Mouse (Mus musculus) forelimb bud, embryonic 11.5 days (tissue): Measurements from ENCODE around the gene St3gal5.

Experiments used
- DNase-seq: peaks from one replicate; pipeline ENCODE4 v3.0.0-alpha.2; 2012; ENCODE audit warnings: low read depth, low spot score

Gene St3gal5

DNA sequence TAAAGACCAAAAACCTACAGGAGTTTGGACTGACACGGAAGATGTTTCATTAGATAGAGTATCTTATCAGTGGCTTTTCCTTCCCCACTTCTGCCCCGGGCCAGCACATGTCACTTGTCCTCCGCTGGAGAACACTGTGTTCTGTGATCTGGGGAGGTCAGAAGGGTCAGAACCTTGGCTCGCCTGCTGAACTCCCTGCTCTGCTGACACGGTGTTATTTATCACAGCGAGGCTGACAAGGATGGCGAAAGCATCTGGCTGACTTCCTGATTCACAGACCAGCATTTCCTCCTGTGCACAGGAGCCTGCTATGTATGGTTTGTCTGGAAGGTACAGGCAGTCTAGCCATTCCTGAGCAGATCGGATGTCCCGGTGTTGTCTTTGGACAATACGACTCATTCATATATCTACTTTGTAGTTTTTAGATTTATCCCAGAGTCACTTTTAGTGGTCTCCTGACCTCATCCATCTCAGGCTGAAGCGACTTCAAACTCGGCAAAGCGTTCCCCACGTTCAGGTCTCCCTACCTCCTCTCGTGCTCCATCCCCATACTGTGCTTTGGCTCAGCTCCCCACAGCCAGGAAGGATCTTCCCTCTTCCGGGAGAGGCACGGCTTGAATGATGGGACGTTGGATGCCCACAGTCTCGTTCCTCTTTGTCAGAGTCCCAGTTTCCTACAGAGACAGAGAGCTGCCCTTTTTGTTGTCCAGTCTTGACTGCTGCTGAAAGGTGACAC, 64.9 kb downstream of the St3gal5 start:
- no peak for DNase-seq

GRCm38 (mm10) chr6:72164321-72165275, 67.2 kb downstream of the St3gal5 start:
- DNase-seq, result peak; percentile 93

DNA sequence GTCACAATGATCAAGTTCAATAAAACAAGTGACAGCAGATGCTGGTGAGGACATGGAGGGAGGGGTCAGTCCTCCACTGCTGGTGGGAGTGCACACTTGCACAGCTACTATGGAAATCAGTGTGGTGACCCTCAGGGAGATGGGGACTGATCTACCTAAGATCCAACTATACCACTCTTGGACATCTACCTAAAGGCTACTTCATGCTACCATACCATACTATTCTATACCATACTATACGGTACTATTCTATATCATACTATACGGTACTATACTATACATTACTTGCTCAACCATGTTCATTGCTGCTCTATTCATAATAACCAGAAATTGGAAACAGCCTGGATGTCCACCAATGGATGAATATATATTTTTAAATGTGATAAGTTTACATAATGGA, 68.5 kb downstream of the St3gal5 start:
- no peak for DNase-seq

GRCm38 (mm10) chr6:72171391-72171790, 74.0 kb downstream of the St3gal5 start:
- DNase-seq, result no peak

DNA sequence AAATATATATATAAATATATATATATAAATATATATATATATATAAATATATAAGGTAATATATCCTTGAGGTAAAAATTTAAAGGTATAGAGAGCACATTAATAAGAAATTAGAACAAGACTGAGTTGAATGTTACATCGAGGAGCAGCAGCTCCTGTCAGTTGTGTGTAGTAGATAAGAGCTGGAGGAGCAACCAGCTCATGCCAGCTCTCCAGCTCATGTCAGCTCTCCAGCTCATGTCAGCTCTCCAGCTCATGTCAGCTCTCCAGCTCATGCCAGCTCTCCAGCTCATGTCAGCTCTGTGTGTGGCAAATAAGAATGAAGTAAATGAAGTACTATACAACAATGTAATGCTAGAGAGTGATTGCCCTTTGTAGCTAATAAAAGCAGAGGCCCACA, 76.0 kb downstream of the St3gal5 start:
- no peak for DNase-seq

DNA sequence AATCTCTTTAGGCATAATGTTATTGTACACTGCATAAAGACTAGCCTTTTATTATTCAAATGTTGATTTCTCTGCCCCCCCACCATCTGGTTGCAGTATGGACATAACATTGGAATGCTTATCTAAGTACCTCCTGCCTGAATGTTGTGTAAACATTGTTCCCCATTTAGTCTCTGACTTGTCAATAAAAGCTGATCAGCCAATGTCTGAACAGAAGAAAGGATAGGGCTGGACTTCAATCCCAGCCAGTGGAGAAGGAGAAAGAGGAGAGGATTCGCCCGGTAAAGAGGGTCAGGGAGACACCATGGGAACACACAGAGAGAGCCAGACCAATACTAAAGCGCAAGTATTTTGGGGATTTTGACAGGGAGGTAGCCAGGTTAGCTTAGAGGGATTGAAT, 78.0 kb downstream of the St3gal5 start:
- DNase-seq, result no peak

- no peak for DNase-seq
Observed at GRCm38 (mm10) chr6:72176004-72176403, 78.6 kb downstream of the St3gal5 start.

DNA sequence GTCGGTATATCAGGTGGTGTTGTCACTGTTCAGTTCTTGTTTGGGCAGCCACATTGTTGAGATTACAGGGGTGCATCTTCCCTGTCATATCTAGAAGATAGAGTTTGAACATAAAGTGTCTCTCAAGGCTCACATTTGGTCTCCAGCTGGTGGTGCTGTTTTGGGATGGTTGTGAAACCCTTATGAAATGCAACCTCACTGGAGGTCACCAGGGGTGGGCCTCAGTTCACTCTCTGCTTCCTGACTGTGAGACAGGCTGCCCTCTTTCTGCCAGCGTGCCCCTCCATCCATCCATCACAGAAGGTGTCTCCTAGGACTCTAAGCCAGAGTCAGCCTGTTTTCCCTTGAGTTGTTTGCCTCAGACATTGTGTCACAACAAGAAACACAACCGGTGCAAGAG, 80.0 kb downstream of the St3gal5 start:
- DNase-seq, result no peak

- no peak for DNase-seq
Observed at GRCm38 (mm10) chr6:72179006-72179405, 81.6 kb downstream of the St3gal5 start.

- no peak for DNase-seq
Observed at GRCm38 (mm10) chr6:72179562-72180502, 82.4 kb downstream of the St3gal5 start.

DNA sequence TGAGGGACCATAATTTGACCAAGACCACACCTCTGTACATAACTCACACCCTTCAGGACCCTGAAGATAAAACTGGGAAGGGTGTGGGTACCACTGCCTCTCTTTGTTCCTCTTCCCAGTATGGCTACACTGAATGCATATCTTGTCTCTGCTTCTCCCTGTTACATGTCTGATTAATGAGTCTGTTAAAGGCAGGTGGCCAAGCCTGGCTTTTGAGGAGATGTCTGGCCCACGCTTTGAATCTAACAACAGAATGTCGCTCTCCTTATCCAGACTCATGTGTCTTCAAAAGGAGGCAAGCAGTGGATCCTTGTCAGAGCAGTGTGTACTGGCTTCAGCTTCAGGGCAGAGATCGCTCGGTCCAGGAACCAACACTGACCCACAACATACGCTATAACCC, 87.2 kb downstream of the St3gal5 start:
- no peak for DNase-seq

DNA sequence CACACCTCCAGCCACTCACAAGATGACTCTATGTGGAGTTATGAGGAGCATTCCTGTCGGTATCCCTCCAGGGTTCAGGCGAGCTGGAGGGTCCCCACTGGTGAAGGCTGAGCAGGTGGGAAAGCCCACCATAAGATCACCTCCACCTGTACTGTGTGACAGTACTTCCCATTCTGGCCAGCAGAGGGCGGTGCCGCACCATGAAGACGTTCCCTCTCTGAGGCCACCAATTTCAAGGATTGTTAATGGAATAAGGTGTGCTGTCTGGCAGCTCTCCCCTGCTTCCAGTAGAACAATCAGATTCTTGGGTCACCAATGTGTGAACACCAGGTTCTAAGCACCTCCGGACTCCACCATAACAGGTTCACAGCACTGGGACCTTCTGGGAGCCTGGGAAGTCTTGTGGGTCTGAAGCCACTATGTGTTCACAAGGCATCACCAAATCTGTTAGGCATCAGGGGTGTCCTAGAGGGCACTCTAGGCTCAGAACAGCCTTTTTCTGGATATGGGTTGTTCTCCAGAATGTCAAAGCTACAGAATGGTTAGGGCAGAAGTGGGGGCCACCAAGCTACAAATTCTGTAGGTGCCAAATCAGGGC, 88.6 kb downstream of the St3gal5 start:
- peak; percentile 81 for DNase-seq

DNA sequence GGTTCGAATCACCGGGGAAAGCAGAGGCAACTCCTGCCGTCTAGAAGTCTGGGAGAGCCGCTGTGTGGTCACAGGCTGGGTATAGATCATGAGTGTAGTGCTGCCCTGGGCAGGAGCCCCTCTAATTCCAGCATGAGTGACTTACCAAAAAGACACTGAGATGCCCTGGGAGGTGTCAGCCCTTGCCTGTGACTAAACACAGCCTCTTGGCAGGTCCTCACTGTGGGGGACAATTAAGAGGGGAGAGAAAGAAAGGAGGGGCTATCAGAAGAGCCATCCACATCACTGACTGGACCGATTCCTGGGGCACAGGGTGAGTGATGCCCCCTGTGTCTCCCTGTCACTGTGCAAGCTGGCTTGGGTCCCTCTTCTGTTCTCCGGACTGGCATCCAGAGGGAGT, 89.4 kb downstream of the St3gal5 start:
- DNase-seq, result no peak

- DNase-seq, result peak; percentile 48
Observed at GRCm38 (mm10) chr6:72189061-72189863, 91.9 kb downstream of the St3gal5 start.

DNA sequence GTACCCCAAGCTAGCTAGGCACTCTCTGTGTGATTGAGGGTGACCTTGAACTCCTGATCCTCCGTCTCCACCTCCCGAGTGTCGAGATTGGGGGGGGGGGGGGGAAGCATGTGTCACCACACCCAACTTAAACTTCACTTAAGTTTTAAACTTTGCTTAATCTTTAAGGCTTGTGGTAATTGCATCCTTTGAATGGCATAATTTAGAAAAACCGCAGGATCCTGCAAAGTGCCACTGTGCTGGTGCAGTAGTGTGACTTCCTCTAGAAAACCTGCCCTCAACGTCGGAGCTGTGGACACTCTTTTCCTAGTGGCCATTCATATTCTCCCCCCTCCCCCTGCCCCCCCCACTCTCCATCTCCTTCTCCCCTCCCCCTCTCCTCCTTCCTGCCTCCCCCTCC, 92.7 kb downstream of the St3gal5 start:
- DNase-seq, result no peak

DNA sequence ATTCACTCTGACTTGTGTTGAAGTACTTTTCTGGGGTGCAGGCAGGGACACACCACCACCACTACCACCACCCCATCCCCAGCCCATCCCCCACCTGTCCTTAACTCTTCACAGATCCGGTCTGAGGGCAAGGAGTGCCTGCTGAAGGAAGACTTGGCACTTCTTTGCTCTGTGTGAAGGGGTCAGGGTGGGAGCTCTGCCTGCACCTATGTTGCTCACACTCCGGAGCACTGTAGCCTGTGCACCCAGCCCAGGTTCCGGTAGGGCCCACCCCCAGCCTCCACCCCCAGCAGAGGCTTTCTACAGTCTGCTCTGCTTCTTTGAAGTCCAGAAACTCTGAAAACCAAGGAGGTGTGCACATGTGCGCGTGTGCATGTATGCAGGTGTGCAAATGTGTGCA, 93.2 kb downstream of the St3gal5 start:
- no peak for DNase-seq

GRCm38 (mm10) chr6:72196660-72197059, 99.3 kb downstream of the St3gal5 start:
- no peak for DNase-seq

GRCm38 (mm10) chr6:72197515-72197914, 100.1 kb downstream of the St3gal5 start:
- DNase-seq, result no peak

DNA sequence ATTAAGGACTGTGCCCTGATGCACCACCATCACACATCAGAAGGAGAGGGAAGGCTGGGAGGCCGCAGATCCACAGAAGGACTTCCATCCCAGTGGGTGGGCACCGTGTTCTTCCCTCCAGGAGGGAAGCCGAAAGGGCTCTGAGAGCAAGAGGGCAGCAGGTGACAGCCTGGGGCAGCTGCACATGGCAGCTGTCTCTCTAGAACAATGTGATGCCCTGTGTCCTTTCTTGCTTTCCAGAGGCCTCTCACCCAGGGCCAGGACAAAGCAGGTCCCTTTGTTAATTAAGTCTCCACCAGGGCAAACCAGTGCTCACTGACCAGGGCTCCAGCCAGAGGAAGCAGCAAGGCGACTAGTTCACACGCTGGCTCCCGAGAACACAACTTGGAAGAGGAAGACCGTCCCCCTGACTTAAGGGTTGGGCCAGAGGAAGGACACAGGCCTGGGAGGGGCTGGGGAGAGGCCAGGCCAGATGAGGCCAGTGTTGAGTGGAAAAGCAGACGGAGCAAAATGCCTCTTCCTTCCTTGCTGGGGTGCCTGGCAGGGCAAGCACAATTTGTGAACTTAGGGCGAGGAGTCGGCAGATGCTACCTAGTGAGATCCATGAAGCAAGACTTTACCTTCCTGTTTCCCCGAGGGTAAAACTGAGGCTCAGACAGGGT, 103.3 kb downstream of the St3gal5 start:
- DNase-seq, result no peak

DNA sequence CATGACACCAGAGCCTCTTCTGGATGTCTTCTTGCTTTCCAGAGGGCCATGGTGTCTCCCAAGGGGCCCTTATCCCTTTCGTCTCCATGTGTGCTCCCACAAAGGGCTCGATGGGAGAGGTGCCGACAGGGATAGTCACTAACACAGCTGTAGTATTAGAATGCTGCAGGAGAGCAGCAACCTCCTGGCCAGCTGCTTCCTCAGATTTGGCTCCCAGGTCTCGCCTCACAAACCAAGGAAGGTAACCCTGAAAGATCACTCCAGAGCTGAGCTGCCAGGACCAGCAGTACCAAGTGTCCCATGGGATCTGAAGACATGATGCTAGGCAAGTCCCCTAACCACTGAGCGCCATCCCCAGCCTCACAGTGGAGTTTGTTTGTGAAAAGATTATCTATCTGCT, 105.3 kb downstream of the St3gal5 start:
- no peak for DNase-seq
